In the genomic region with DNA sequence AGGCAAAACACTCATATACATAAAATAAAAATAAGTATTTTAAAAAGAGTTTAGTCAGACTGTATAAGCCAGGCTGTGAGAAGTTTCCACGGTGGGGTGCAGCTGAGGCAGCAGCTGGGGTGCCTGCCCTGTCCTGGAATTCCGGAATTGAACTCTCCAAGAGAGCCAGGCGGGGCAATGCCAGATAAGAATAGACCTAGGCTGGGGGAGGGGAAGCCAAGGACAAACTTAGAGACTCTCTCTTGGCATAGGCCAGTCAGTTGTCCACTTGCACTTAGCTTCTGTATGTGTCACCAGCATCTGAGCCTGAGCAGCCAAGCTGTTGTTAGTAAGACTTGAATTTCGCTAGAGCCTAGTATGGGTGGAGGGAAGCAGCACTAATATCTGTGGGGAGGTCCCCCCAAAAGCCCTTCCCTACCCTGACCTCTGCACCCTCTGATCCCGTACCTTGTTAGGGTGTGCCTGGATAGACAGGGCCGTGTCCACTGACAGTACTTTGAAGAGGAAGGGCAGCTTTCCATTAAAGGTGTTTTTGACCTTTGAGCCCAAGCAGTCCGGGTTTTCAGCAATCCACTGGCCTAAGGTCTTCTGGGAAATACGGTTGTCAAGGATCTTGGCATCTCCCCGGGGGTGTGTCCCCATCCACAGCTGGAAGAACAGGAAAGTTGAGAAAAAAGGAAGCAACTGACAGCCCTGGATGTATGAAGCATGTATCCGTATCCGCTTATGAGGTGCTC, we compare ENCODE assay signal across 9 mouse cellular contexts. TPM values are rescaled to one million over a fixed set of nuclear protein-coding genes. Genes with fewer than 3 reads are reported as not detected.
DNase-seq lines count a peak whose midpoint lies in the region; ATAC-seq and TF ChIP-seq lines count a peak whose summit lies in the region.
"Had no signal": no experiment of that assay in that cellular context is flagged by ENCODE, and none has a peak within 500 bp of the region (broad histone marks: within the 10 kb centered on the region; RNA-seq: fewer than 3 reads in every experiment).

No protein-coding gene starts in this region.

- H3K27me3 ChIP-seq in heart, adult 2 months (ENCODE audit: control insufficient read depth, insufficient read depth, low read length), result no peaks in the 10 kb centered on the region
- no peaks in the 10 kb centered on the region for H3K27me3 ChIP-seq in thymus, adult 2 months (ENCODE audit: control insufficient read depth, insufficient read depth, low read length)

- H3K9ac ChIP-seq in heart, adult 2 months (ENCODE audit: low read depth, low read length), result 0 out of 2 replicates have a peak overlapping the region, but pooled peaks have one; percentile 43

- 50% methylated on average over 11 of the region's 11 CpGs for WGBS in heart, adult 2 months
- WGBS in thymus, adult 2 months, result 96% methylated on average over 11 of the region's 11 CpGs

- TF ChIP-seq CTCF in heart, adult 2 months (IDR thresholded peaks at IDR 0.05), result no peak
- no peak for TF ChIP-seq CTCF in thymus, adult 2 months (IDR thresholded peaks at IDR 0.05; ENCODE audit: borderline replicate concordance, control insufficient read depth, extremely low read depth, insufficient read depth, low read length, poor library complexity)

- peak overlapping the region; percentile 61 for H3K27ac ChIP-seq in heart, adult 2 months
- no peak overlapping the region for H3K27ac ChIP-seq in thymus, adult 2 months (ENCODE audit: control insufficient read depth, insufficient read depth, low read length)
- H3K27ac ChIP-seq: forebrain, embryonic 10.5 days had no signal

- H3K79me2 ChIP-seq in heart, adult 2 months (replicated peaks; ENCODE audit: control insufficient read depth, insufficient read depth, low read length), result no peaks in the 10 kb centered on the region; the same call in 1 of the 2 replicates

- ATAC-seq in activated CD4-positive, CD25-positive, alpha-beta regulatory T cell, adult 4 months, result no peak

- H3K4me1 ChIP-seq in heart, adult 2 months (ENCODE audit: control insufficient read depth, insufficient read depth, low read length), result peaks cover 15% of the 10 kb centered on the region
- H3K4me1 ChIP-seq in thymus, adult 2 months (replicated peaks; ENCODE audit: control insufficient read depth, insufficient read depth, low read length), result peaks cover 4% of the 10 kb centered on the region

- peak; percentile 76 for DNase-seq in kidney, adult 11 months
- no peak for DNase-seq in kidney, postnatal 4 days
- DNase-seq in heart, adult 2 months, result peak; percentile 60 to 77
- peak; percentile 83 to 88 for DNase-seq in heart, postnatal 10 days
- peak; percentile 34 for DNase-seq in lung, postnatal 14 days
- DNase-seq in thymus, postnatal 25 days, result no peak
- no peak for DNase-seq in thymus, adult 2 months

- peaks cover 4% of the 10 kb centered on the region; the same call in 1 of the 2 replicates for H3K36me3 ChIP-seq in heart, adult 2 months (ENCODE audit: control insufficient read depth, insufficient read depth, low read length)
- no peaks in the 10 kb centered on the region for H3K36me3 ChIP-seq in thymus, adult 2 months (ENCODE audit: control insufficient read depth, insufficient read depth, low read length)

- H3K4me3 ChIP-seq in heart, adult 2 months, result no peak overlapping the region
- H3K4me3 ChIP-seq in thymus, adult 2 months (ENCODE audit: control insufficient read depth, insufficient read depth, low read length), result no peak overlapping the region
- H3K4me3 ChIP-seq: forebrain, embryonic 10.5 days had no signal

- intact Hi-C loops in heart, adult 2 months (cut with DNase I), result no loop called here
- intact Hi-C loops in heart, postnatal 10 days (cut with DNase I), result no loop called here

- TF ChIP-seq EP300 in heart, adult 2 months (IDR thresholded peaks at IDR 0.05; ENCODE audit: insufficient read depth, low read depth, low read length), result peak; percentile 63; the same call in 1 of the 2 replicates

- peak; percentile 43 for TF ChIP-seq POLR2A in heart, adult 2 months (IDR thresholded peaks at IDR 0.05; ENCODE audit: insufficient read depth, low read depth, low read length)
- no peak for TF ChIP-seq POLR2A in thymus, adult 2 months (IDR thresholded peaks at IDR 0.05; ENCODE audit: control insufficient read depth, extremely low read depth, insufficient read depth, low read length, poor library complexity)

RNA-seq across cellular contexts. Expression of a gene that starts 2.3 kb away (rescaled TPM):
- total RNA-seq in heart, adult 2 months (2021), result 100 to 1,000 TPM; 119 to 132 TPM
- 146 and 266 TPM in 2 replicates for polyA plus RNA-seq in heart, adult 2 months (2012; rRNA removed)
- total RNA-seq in heart, postnatal 10 days (2021), result 100 to 1,000 TPM; 129 to 131 TPM
- 10 to 100 TPM in 1 of 2 experiments, 1 to 10 TPM in 1; 7.8 to 14.8 TPM for polyA plus RNA-seq in activated CD4-positive, CD25-positive, alpha-beta regulatory T cell, adult 4 months (2017; shearing (Covaris generic))
- 39.1 and 54.3 TPM in 2 replicates for polyA plus RNA-seq in thymus, adult 2 months (2012; rRNA removed)

RNA-seq across cellular contexts. Expression of a gene that starts 10.4 kb away (rescaled TPM):
- total RNA-seq in heart, adult 2 months (2021), result 10 to 100 TPM; 25.7 to 26.7 TPM
- 43.9 and 54.8 TPM in 2 replicates for polyA plus RNA-seq in heart, adult 2 months (2012; rRNA removed)
- total RNA-seq in heart, postnatal 10 days (2021), result 10 to 100 TPM; 34.3 to 35.4 TPM
- polyA plus RNA-seq in activated CD4-positive, CD25-positive, alpha-beta regulatory T cell, adult 4 months (2017; shearing (Covaris generic)), result 10 to 100 TPM; 68.7 to 92.7 TPM
- polyA plus RNA-seq in thymus, adult 2 months (2012; rRNA removed), result 117 and 134 TPM in 2 replicates

RNA-seq across cellular contexts. Expression of a gene that starts 13.0 kb away (rescaled TPM):
- total RNA-seq in heart, adult 2 months (2021), result 1 to 10 TPM; 8.1 to 8.3 TPM
- 3.1 and 4.7 TPM in 2 replicates for polyA plus RNA-seq in heart, adult 2 months (2012; rRNA removed)
- total RNA-seq in heart, postnatal 10 days (2021), result 1 to 10 TPM; 8.0 to 9.1 TPM
- 10 to 100 TPM; 21.7 to 33.7 TPM for polyA plus RNA-seq in activated CD4-positive, CD25-positive, alpha-beta regulatory T cell, adult 4 months (2017; shearing (Covaris generic))
- 9.8 and 10.4 TPM in 2 replicates for polyA plus RNA-seq in thymus, adult 2 months (2012; rRNA removed)

RNA-seq across cellular contexts. Expression of a gene that starts 29.2 kb away (rescaled TPM):
- total RNA-seq in heart, adult 2 months (2021), result 1,000 to 10,000 TPM; 2,350 to 2,717 TPM
- polyA plus RNA-seq in heart, adult 2 months (2012; rRNA removed), result 1,522 and 1,780 TPM in 2 replicates
- 1,000 to 10,000 TPM; 2,186 to 2,217 TPM for total RNA-seq in heart, postnatal 10 days (2021)
- 100 to 1,000 TPM; 315 to 368 TPM for polyA plus RNA-seq in activated CD4-positive, CD25-positive, alpha-beta regulatory T cell, adult 4 months (2017; shearing (Covaris generic))
- polyA plus RNA-seq in thymus, adult 2 months (2012; rRNA removed), result 376 and 397 TPM in 2 replicates

RNA-seq across cellular contexts. Expression of a gene that starts 39.0 kb away (rescaled TPM):
- 1 to 10 TPM; 5.7 to 6.7 TPM for total RNA-seq in heart, adult 2 months (2021)
- polyA plus RNA-seq in heart, adult 2 months (2012; rRNA removed), result 19.1 and 23.3 TPM in 2 replicates
- 10 to 100 TPM in 1 of 2 experiments, 1 to 10 TPM in 1; 8.3 to 10.1 TPM for total RNA-seq in heart, postnatal 10 days (2021)
- 10 to 100 TPM; 25.1 to 29.3 TPM for polyA plus RNA-seq in activated CD4-positive, CD25-positive, alpha-beta regulatory T cell, adult 4 months (2017; shearing (Covaris generic))
- polyA plus RNA-seq in thymus, adult 2 months (2012; rRNA removed), result 65.7 and 71.9 TPM in 2 replicates

Comparison
In these comparisons a context has a peak if more than half of its experiments do, and no peak if none do; other contexts are left out.
1. DNase-seq: peak in kidney, adult 11 months (single experiment), heart, adult 2 months (2 of 2), heart, postnatal 10 days (2 of 2) and lung, postnatal 14 days (single experiment); none in kidney, postnatal 4 days (0 of 2), thymus, postnatal 25 days (single experiment) and thymus, adult 2 months (single experiment).